Mouse (Mus musculus) heart, postnatal 0 days (tissue): Measurements from ENCODE around the gene Srebf1. TPM values are rescaled to one million over a fixed set of nuclear protein-coding genes. Genes with fewer than 3 reads are reported as not detected.

Source experiments
- ATAC-seq: fragments of 200-750 bp; cut with Nextera tagmentation; 2 replicates; pipeline ENCODE4 v1.8.0; 2017; ENCODE audit warnings: low read depth, moderate number of reproducible peaks, moderate library complexity; ENCODE audit not compliant: insufficient read depth
- DNase-seq: peaks from one replicate; pipeline ENCODE4 v3.0.0-alpha.2; 2016; ENCODE audit warnings: low spot score
- H3K27ac ChIP-seq: fragments of 300-500 bp; sonication (generic); 2 replicates; pipeline ENCODE4 v1.5.1; 2014; ENCODE audit warnings: low read depth, mild to moderate bottlenecking
- H3K27me3 ChIP-seq: fragments of 300-500 bp; sonication (generic); 2 replicates; pipeline ENCODE4 v1.6.1; 2014; ENCODE audit warnings: low read length, mixed read lengths; ENCODE audit not compliant: control insufficient read depth, insufficient read depth
- H3K36me3 ChIP-seq: fragments of 300-500 bp; sonication (generic); replicated peaks from 2 replicates; pipeline ENCODE4 v1.6.1; 2014; ENCODE audit warnings: low read length, mixed read lengths; ENCODE audit not compliant: control insufficient read depth, insufficient read depth
- H3K4me1 ChIP-seq: fragments of 300-500 bp; sonication (generic); 2 replicates; pipeline ENCODE4 v1.6.1; 2014; ENCODE audit warnings: antibody characterized with exemption; ENCODE audit not compliant: control insufficient read depth, insufficient read depth
- H3K4me2 ChIP-seq: fragments of 300-500 bp; sonication (generic); 2 replicates; pipeline ENCODE4 v1.6.1; 2014; ENCODE audit warnings: low read depth, mild to moderate bottlenecking, low read length, moderate library complexity
- H3K4me3 ChIP-seq: fragments of 300-500 bp; sonication (generic); 2 replicates; pipeline ENCODE4 v1.5.1; 2014; ENCODE audit warnings: low read depth, low read length
- H3K9ac ChIP-seq: fragments of 300-500 bp; sonication (generic); replicated peaks from 2 replicates; pipeline ENCODE4 v1.6.1; 2014; ENCODE audit warnings: low read depth, low read length, mixed read lengths
- H3K9me3 ChIP-seq: fragments of 300-500 bp; sonication (generic); replicated peaks from 2 replicates; pipeline ENCODE4 v1.6.1; 2016; ENCODE audit warnings: low read length; ENCODE audit not compliant: control insufficient read depth
- CTCF ChIP-seq: IDR thresholded peaks from 2 replicates; pipeline ENCODE4 v1.5.1; 2016; ENCODE audit warnings: antibody characterized with exemption, control low read depth, low read depth
- EP300 ChIP-seq: IDR thresholded peaks from 2 replicates; pipeline ENCODE4 v1.6.1; 2016; ENCODE audit warnings: antibody characterized with exemption, low read depth
- WGBS: fragments of 180-500 bp; shearing (Covaris S2); extraction: QIAGEN DNeasy Blood & Tissue Kit; methylation state at CpG from one replicate; pipeline ENCODE4 v1.1.7; 2014; 5-methylcytosine and 5-hydroxymethylcytosine counted together
- polyA plus RNA-seq: library from polyadenylated mRNA; unstranded; fragments of >200 nt; fragmentation: Nextera tagmentation; extraction: Ambion mirVana; gene quantifications from 2 replicates; pipeline ENCODE4 v1.2.1, GENCODE M21; 2015
- total RNA-seq: library from RNA; depleted of rRNA; stranded (reverse); fragments of >200 nt; gene quantifications from 2 replicates; pipeline ENCODE4 v1.2.3, GENCODE M21; 2014; ENCODE audit warnings: low replicate concordance

The Srebf1 gene
- total and polyA plus RNA-seq, 2 experiments from 2014 or later: 29.9 to 77.2 TPM

DNA sequence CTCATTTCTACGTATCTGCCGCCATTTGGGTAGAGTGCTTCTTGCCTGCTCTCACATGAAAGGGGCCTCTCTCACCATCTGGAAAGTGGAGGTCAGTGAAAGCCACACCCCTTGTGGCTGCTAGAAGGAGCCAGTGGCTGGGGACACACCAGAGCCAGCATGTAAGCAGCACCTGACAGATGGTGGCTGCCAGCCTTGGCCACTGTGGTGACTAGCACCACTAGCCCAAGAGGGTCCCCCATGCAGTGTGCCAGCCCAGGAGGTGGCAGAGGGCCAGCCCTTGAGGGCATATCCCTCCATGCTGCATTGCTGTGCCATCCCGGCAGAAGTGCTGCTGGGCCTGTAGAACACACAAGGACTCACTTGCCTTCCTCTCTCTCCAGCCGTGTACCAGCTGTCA is 28.8 kb downstream of the Srebf1 start:
- 0 out of 2 replicates have a peak, but pooled peaks cover 5% of the 10 kb centered on the region for H3K9me3 ChIP-seq
- ATAC-seq (no peak), DNase-seq (no peak)
- no peak overlapping the region for H3K4me3 ChIP-seq
- H3K4me2 ChIP-seq: no peak overlapping the region
- 0 out of 2 replicates have a peak, but pooled peaks cover 6% of the 10 kb centered on the region for H3K4me1 ChIP-seq
- H3K9ac ChIP-seq: no peak overlapping the region
- H3K27me3 ChIP-seq: no peaks in the 10 kb centered on the region
- H3K36me3 ChIP-seq: peaks cover 72% of the 10 kb centered on the region
- TF ChIP-seq CTCF (no peak), EP300 (no peak)
- 61% methylated on average over 4 of the region's 4 CpGs for WGBS
- H3K27ac ChIP-seq: no peak overlapping the region

DNA sequence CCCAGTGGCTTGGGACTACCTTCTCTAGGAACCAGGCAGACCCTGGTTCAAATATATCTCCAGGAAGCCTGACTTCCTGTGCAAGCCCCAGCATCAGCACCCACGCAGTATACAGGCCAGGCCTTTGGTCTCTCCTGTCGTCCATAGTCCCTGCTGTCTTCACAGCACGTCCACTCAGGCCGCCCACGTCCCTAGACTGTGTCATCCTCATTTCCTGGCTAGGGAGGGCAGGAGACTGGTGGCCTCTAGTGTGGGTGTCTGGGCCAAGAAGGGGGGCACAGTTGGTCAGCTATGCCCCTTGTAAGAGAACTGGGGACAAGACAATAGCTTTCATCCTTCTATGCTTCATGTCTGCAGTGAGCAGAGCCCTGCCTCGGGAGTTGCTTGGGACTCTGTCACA is 29.8 kb downstream of the Srebf1 start:
- H3K4me1 ChIP-seq: 0 out of 2 replicates have a peak, but pooled peaks cover 6% of the 10 kb centered on the region

DNA sequence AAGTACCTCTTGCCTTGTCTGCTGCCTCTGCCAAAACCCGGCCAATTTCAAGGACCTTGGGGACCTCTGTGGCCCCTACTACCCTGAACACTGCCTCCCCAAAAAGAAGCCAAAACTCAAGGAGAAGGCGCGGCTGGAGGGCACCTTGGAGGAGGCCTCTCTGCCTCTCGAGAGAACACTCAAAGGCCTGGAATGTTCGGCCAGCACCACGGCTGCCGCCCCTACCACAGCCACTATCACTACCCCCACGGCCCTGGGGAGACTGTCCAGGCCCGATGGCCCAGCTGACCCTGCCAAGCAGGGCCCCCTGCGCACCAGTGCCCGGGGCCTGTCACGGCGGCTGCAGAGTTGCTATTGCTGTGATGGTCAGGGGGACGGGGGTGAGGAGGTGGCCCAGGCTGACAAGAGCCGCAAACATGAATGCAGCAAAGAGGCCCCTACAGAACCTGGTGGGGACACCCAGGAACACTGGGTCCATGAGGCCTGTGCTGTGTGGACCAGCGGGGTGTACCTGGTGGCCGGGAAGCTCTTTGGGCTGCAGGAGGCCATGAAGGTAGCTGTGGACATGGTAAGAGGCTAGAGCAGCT is 32.2 kb downstream of the Srebf1 start:
- Histone ChIP-seq H3K9me3 (0 out of 2 replicates have a peak, but pooled peaks cover 5% of the 10 kb centered on the region), H3K9ac (no peak overlapping the region), H3K4me3 (no peak overlapping the region), H3K4me1 (peaks cover 5% of the 10 kb centered on the region; the same call in 1 of the 2 replicates), H3K4me2 (no peak overlapping the region), H3K36me3 (peaks cover 86% of the 10 kb centered on the region), H3K27me3 (no peaks in the 10 kb centered on the region), H3K27ac (0 out of 2 replicates have a peak overlapping the region, but pooled peaks have one; percentile 20)
- 75% methylated on average over 16 of the region's 17 CpGs for WGBS
- DNase-seq (no peak), ATAC-seq (no peak)
- TF ChIP-seq EP300: no peak
- no peak for TF ChIP-seq CTCF

More for the DNA sequence above, 29.8 kb downstream of the Srebf1 start:
- no peak for ATAC-seq
- H3K4me2 ChIP-seq: no peak overlapping the region
- 61% methylated on average over 6 of the region's 6 CpGs for WGBS
- H3K9me3 ChIP-seq: 0 out of 2 replicates have a peak, but pooled peaks cover 5% of the 10 kb centered on the region
- H3K4me3 ChIP-seq: no peak overlapping the region
- peaks cover 75% of the 10 kb centered on the region for H3K36me3 ChIP-seq
- no peaks in the 10 kb centered on the region for H3K27me3 ChIP-seq
- DNase-seq: no peak
- TF ChIP-seq EP300 (no peak), CTCF (no peak)
- no peak overlapping the region for H3K27ac ChIP-seq
- H3K9ac ChIP-seq: no peak overlapping the region

DNA sequence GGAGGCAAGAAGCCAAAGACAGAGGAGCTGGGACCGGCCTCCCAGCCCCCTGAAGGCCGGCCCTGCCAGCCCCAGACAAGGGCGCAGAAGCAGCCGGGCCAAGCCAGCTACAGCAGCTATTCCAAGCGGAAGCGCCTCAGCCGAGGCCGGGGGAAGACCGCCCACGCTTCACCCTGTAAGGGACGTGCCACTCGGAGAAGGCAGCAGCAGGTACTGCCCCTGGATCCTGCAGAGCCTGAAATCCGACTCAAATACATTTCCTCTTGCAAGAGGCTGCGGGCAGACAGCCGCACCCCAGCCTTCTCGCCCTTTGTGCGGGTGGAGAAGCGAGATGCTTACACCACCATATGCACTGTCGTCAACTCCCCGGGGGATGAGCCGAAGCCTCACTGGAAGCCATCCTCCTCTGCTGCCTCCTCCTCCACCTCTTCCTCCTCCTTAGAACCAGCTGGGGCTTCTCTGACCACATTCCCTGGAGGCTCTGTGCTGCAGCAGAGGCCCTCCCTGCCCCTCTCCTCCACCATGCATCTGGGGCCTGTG is 32.8 kb downstream of the Srebf1 start:
- DNase-seq: no peak
- Histone ChIP-seq H3K9ac (no peak overlapping the region), H3K27me3 (no peaks in the 10 kb centered on the region), H3K36me3 (peaks cover 83% of the 10 kb centered on the region), H3K27ac (peak overlapping the region; percentile 54), H3K4me2 (no peak overlapping the region), H3K9me3 (no peaks in the 10 kb centered on the region), H3K4me1 (peaks cover 10% of the 10 kb centered on the region; the same call in 1 of the 2 replicates), H3K4me3 (no peak overlapping the region)
- peak; percentile 21; the same call in 1 of the 2 replicates for ATAC-seq
- TF ChIP-seq EP300 (no peak), CTCF (no peak)
- 63% methylated on average over 21 of the region's 21 CpGs for WGBS

DNA sequence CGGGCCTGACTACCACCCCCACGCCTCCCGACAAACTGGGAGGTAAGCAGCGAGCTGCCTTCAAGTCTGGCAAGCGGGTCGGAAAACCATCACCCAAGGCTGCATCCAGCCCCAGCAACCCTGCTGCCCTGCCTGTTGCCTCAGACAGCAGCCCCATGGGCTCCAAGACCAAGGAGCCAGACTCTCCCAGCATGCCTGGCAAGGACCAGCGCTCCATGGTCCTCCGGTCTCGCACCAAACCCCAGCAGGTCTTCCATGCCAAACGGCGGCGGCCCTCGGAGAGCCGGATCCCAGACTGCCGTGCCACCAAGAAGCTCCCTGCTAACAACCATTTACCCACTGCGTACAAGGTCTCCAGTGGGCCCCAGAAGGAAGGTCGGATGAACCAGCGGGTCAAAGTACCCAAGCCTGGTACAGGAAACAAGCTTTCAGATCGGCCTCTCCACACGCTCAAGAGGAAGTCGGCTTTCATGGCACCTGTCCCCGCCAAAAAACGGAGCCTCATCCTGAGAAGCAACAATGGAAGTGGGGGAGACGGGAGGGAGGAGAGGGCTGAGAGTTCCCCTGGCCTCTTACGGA is 34.0 kb downstream of the Srebf1 start:
- 88% methylated on average over 25 of the region's 25 CpGs for WGBS
- DNase-seq (no peak), ATAC-seq (no peak)
- TF ChIP-seq CTCF: no peak
- no peak for TF ChIP-seq EP300
- Histone ChIP-seq H3K9me3 (no peaks in the 10 kb centered on the region), H3K4me2 (no peak overlapping the region), H3K36me3 (peaks cover 74% of the 10 kb centered on the region), H3K27ac (no peak overlapping the region), H3K4me1 (peaks cover 21% of the 10 kb centered on the region), H3K4me3 (no peak overlapping the region), H3K9ac (no peak overlapping the region), H3K27me3 (no peaks in the 10 kb centered on the region)
